Mouse (Mus musculus) forebrain, embryonic 11.5 days (tissue): Measurements from ENCODE around the gene Dtnb. TPM values are rescaled to one million over a fixed set of nuclear protein-coding genes. Genes with fewer than 3 reads are reported as not detected.

Source experiments
- ATAC-seq: fragments of 200-750 bp; cut with Nextera tagmentation; replicated peaks from 2 replicates; pipeline ENCODE4 v1.8.0; 2017; ENCODE audit warnings: moderate TSS enrichment; ENCODE audit not compliant: low FRiP score
- DNase-seq: peaks from one replicate; pipeline ENCODE4 v3.0.0-alpha.2; 2017; ENCODE audit warnings: low spot score
- H3K27ac ChIP-seq: fragments of 300-500 bp; sonication (generic); 2 replicates; pipeline ENCODE4 v1.5.1; 2014; ENCODE audit warnings: low read depth, low read length
- H3K27me3 ChIP-seq: fragments of 300-500 bp; sonication (generic); 2 replicates; pipeline ENCODE4 v1.6.1; 2014; ENCODE audit warnings: mild to moderate bottlenecking, low read length, mixed read lengths; ENCODE audit not compliant: control insufficient read depth, insufficient read depth
- H3K36me3 ChIP-seq: fragments of 300-500 bp; sonication (generic); 2 replicates; pipeline ENCODE4 v1.6.1; 2014; ENCODE audit warnings: mild to moderate bottlenecking, low read length, moderate library complexity, mixed read lengths; ENCODE audit not compliant: control insufficient read depth, insufficient read depth
- H3K4me1 ChIP-seq: fragments of 300-500 bp; sonication (generic); replicated peaks from 2 replicates; pipeline ENCODE4 v1.6.1; 2014; ENCODE audit warnings: low read length, mixed read lengths; ENCODE audit not compliant: control insufficient read depth, insufficient read depth
- H3K4me2 ChIP-seq: fragments of 300-500 bp; sonication (generic); 2 replicates; pipeline ENCODE4 v1.6.1; 2014; ENCODE audit warnings: low read depth, mild to moderate bottlenecking, low read length, moderate library complexity, mixed read lengths; ENCODE audit not compliant: severe bottlenecking
- H3K4me3 ChIP-seq: fragments of 300-500 bp; sonication (generic); 2 replicates; pipeline ENCODE4 v1.5.1; 2014; ENCODE audit warnings: low read depth, low read length
- H3K9ac ChIP-seq: fragments of 300-500 bp; sonication (generic); 2 replicates; pipeline ENCODE4 v1.6.1; 2014; ENCODE audit warnings: low read length
- H3K9me3 ChIP-seq: fragments of 300-500 bp; sonication (generic); 2 replicates; pipeline ENCODE4 v1.6.1; 2016; ENCODE audit warnings: low read length, mixed read lengths; ENCODE audit not compliant: control insufficient read depth
- WGBS: fragments of 180-500 bp; shearing (Covaris S2); extraction: QIAGEN DNeasy Blood & Tissue Kit; methylation state at CpG from one replicate; pipeline ENCODE4 v1.1.7; 2014; 5-methylcytosine and 5-hydroxymethylcytosine counted together
- polyA plus RNA-seq: library from polyadenylated mRNA; unstranded; fragments of >200 nt; fragmentation: Nextera tagmentation; extraction: Ambion mirVana; gene quantifications from 2 replicates; pipeline ENCODE4 v1.2.1, GENCODE M21; 2014

The Dtnb gene
- polyA plus RNA-seq, 1 experiment from 2014 or later, result 37.8 TPM

DNA sequence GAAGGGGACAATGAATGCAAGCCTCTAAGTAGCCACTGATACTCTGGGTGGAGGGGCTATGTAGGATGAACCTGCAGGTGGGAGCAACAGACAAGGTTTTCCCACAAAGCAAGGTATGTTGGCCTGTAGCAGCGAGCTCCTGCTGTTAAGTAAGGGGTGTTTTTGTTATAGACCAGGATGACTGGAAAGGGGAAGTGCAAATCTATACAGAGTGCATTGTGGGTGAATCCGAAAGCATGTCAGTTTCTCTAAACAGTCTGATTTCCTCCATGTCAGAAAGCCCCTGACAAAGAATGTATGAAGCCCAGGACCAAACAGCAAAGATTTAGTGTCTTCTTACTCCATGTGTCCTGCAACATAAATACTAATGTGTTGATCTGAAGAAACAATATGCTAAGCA, 198.9 kb downstream of the Dtnb start:
- WGBS, result 91% methylated on average over 2 of the region's 2 CpGs
- DNase-seq (no peak), ATAC-seq (no peak)
- Histone ChIP-seq H3K27ac (no peak overlapping the region), H3K9ac (no peak overlapping the region), H3K36me3 (no peaks in the 10 kb centered on the region), H3K4me1 (no peaks in the 10 kb centered on the region), H3K4me2 (no peak overlapping the region), H3K27me3 (no peaks in the 10 kb centered on the region), H3K4me3 (no peak overlapping the region), H3K9me3 (no peaks in the 10 kb centered on the region)

DNA sequence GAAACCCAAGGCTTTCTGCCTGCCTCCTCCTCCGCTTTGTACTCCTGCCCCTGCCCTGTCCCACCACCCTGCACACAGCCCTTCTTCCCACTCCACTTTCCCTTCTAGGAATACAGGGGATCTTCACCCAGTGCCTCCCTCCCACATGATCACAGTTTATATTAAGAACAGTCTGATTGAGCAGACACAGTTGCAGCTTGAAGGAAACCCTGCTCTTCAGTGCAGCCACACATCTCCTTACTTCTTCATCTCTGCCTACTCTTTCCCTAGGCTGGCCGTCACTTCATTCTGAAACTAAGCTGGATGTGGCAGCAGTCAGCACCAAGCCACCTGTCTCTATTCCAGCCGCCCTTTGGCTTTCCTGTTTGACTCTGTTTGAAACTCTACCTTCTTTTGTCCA, 201.5 kb downstream of the Dtnb start:
- no peak overlapping the region for H3K4me2 ChIP-seq
- ATAC-seq (no peak), DNase-seq (no peak)
- no peak overlapping the region; the same call in 1 of the 2 replicates for H3K9ac ChIP-seq
- H3K9me3 ChIP-seq, result no peaks in the 10 kb centered on the region
- H3K27ac ChIP-seq, result no peak overlapping the region
- WGBS, result 84% methylated on average over 3 of the region's 3 CpGs
- no peaks in the 10 kb centered on the region for H3K36me3 ChIP-seq
- no peaks in the 10 kb centered on the region for H3K27me3 ChIP-seq
- no peaks in the 10 kb centered on the region for H3K4me1 ChIP-seq
- no peak overlapping the region for H3K4me3 ChIP-seq

DNA sequence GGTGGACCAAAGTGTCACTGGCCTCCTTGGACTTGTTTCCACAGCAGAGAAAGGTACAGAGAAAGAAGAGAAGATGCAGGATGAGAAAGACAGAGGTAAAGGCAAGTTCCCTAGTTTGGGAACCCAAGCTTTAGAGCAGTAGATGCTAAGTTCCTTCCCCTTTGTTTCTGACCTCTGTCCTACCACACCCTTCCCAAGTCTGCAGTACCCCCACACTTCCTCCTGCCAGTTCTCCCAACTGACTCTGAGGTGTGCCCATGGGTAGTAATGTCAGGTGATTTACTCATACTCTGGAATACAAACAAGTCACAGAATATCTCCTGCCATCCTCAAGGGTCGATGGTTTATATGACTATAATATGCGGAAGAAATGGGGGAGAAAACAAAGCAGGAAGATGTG, 203.8 kb downstream of the Dtnb start:
- Histone ChIP-seq H3K9me3 (no peaks in the 10 kb centered on the region), H3K4me2 (no peak overlapping the region), H3K4me1 (peaks cover 7% of the 10 kb centered on the region), H3K36me3 (no peaks in the 10 kb centered on the region), H3K9ac (no peak overlapping the region), H3K27ac (no peak overlapping the region), H3K27me3 (no peaks in the 10 kb centered on the region), H3K4me3 (no peak overlapping the region)
- no peak for ATAC-seq
- WGBS, result 97% methylated on average over 2 of the region's 2 CpGs
- no peak for DNase-seq

DNA sequence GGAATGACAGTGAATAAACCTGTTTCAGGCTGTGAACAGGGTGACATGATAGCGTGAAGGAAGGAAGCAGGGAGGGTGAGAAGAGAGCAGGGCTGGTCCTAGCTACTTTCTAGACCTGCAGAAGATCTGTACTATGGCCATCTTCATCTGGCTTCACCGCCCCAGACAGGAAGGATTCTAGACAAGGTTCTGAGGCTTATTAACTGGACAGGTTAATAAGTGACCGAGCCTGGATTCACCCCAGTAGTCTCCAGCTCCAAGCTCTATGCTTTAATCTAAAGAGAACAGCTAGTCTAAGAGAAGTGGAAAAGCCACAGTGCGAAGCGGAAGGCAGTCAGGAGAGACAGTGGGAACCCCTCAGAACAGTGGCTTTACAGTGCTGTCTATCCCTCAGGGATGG, 205.5 kb downstream of the Dtnb start:
- no peak overlapping the region for H3K27ac ChIP-seq
- no peak overlapping the region for H3K4me3 ChIP-seq
- no peaks in the 10 kb centered on the region for H3K27me3 ChIP-seq
- no peaks in the 10 kb centered on the region for H3K9me3 ChIP-seq
- peaks cover 12% of the 10 kb centered on the region for H3K4me1 ChIP-seq
- no peak overlapping the region for H3K9ac ChIP-seq
- DNase-seq (no peak), ATAC-seq (no peak)
- no peak overlapping the region for H3K4me2 ChIP-seq
- H3K36me3 ChIP-seq, result no peaks in the 10 kb centered on the region
- 98% methylated on average over 5 of the region's 5 CpGs for WGBS

DNA sequence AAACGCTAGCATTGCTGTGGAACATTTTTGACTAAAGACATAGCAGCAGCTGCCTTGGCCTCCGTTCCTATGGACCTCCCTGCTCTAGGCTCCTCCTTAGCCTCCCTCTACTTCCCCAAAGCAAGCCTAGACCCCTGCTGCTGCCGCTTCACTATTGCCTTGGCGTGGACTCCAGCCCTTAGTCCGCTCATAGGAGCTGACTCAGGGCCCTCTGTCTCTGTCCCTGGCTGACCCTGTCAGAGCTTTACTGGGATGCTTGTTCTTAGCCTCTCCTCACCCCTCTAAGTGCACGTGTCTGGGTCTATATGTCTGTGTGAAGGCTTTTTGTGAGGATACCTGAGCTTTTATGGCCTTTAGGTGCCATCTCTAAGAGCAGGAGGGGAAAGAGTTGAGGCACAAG, 206.1 kb downstream of the Dtnb start:
- ATAC-seq, result no peak
- WGBS, result 86% methylated on average over 6 of the region's 6 CpGs
- Histone ChIP-seq H3K9ac (no peak overlapping the region), H3K27ac (no peak overlapping the region), H3K4me2 (no peak overlapping the region), H3K4me1 (peaks cover 17% of the 10 kb centered on the region), H3K9me3 (no peaks in the 10 kb centered on the region), H3K27me3 (no peaks in the 10 kb centered on the region), H3K36me3 (no peaks in the 10 kb centered on the region), H3K4me3 (no peak overlapping the region)
- no peak for DNase-seq

DNA sequence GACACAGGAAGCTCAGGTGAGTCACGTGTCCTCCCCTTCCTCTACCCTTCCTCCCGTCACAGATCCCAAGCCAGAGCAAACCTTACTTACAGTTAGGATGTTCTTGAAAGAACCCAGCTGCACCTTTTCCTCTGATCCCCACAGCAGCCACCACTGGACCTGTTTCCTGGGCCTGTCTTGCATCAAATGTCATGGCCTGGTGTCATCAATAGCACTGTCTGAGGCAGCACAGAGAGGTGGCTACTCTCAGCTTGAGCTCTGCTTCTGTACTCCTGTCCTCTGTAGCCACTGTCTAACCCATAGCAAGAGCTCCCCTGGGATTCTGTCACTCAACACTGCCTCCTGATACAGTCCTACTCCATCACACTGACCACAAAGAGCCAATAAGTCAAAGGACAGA, 207.5 kb downstream of the Dtnb start:
- Histone ChIP-seq H3K4me2 (no peak overlapping the region), H3K4me1 (peaks cover 19% of the 10 kb centered on the region), H3K9ac (no peak overlapping the region), H3K36me3 (no peaks in the 10 kb centered on the region), H3K27me3 (no peaks in the 10 kb centered on the region), H3K9me3 (no peaks in the 10 kb centered on the region), H3K27ac (no peak overlapping the region), H3K4me3 (no peak overlapping the region)
- ATAC-seq (no peak), DNase-seq (no peak)
- 79% methylated on average over 2 of the region's 2 CpGs for WGBS

DNA sequence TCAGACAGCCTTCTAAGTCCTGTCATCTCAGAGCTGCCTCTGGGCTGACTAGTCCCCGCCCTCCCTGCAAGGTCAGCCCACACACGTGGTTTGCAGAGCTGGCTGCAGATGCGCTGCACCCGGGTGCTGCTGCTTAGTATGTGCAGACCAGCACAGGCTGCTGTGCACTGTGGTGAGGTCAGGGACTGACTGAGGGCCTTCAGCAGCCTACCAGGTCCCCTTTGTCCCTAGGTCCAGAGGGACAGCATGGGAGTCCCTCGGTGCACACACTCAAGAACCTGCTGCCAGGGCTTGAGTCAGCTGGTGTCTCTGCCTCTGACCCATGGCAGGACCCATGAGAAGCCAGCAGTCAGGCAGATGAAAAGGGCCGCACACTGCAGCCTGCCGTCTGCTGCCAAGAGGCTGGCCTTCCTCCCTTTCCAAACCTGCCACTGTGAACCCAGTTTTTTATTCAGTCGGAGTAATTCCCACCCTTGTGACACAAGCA, 208.3 kb downstream of the Dtnb start:
- Histone ChIP-seq H3K27me3 (no peaks in the 10 kb centered on the region), H3K27ac (no peak overlapping the region), H3K4me2 (no peak overlapping the region), H3K9ac (no peak overlapping the region), H3K36me3 (no peaks in the 10 kb centered on the region), H3K4me1 (peaks cover 19% of the 10 kb centered on the region), H3K4me3 (no peak overlapping the region), H3K9me3 (no peaks in the 10 kb centered on the region)
- peak; percentile 70 for ATAC-seq
- WGBS, result 17% methylated on average over 8 of the region's 8 CpGs
- DNase-seq, result peak; percentile 72

DNA sequence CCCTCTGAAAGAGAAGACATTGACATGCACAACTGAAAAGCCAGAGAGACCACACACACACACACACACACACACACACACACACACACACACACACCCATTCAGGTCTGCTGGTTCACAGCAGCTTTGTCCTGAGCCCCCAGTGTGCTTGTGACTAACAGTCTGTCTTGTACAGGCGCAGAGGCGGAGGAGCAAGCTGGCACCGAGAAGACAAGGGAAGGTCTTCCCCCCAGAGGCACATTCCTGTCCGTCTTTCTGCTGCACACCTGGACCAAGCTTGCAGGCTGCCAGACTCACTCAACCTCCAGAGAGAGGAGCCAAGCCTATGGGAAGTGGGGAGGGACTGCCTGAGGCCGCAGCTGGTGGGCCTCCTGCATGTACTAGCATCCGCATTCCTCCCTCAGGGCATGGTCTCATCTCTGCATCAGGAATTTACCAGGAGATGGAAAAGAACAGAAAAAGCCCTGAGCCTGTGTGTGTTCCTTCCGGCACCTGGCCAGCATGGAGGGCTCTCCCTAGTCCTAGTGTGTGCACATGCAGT, 208.8 kb downstream of the Dtnb start:
- H3K36me3 ChIP-seq, result no peaks in the 10 kb centered on the region
- H3K4me1 ChIP-seq, result peaks cover 19% of the 10 kb centered on the region
- no peak overlapping the region for H3K4me2 ChIP-seq
- WGBS, result 44% methylated on average over 7 of the region's 7 CpGs
- peak; percentile 66 for DNase-seq
- no peaks in the 10 kb centered on the region for H3K27me3 ChIP-seq
- H3K9ac ChIP-seq, result no peak overlapping the region
- no peaks in the 10 kb centered on the region for H3K9me3 ChIP-seq
- no peak overlapping the region; the same call in 1 of the 2 replicates for H3K27ac ChIP-seq
- no peak overlapping the region for H3K4me3 ChIP-seq
- peak; percentile 9 for ATAC-seq

DNA sequence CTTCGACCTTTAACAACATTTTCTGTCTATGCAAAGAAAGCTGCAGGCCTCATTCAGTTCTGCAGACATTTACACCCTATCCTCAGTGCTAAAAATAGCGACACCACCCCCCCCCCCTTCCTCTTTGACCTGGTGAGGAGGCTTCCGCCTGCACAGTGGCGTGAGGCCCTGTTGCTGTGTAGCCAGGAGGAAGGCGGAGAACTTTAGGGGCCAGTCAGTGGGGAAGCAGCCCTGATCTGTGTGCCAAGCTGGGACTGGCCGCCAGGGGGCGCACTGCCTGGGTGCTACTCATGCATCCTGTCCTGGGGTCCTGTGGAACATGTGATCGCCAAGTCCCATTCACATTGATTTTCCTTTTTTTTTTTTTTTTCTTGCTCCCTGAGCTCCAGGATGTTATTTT, 209.3 kb downstream of the Dtnb start:
- Histone ChIP-seq H3K27me3 (no peaks in the 10 kb centered on the region), H3K4me2 (no peak overlapping the region), H3K36me3 (no peaks in the 10 kb centered on the region), H3K9ac (no peak overlapping the region), H3K9me3 (no peaks in the 10 kb centered on the region), H3K4me1 (peaks cover 19% of the 10 kb centered on the region), H3K27ac (no peak overlapping the region; the same call in 1 of the 2 replicates), H3K4me3 (no peak overlapping the region)
- ATAC-seq (peak; percentile 78), DNase-seq (peak; percentile 94)
- 16% methylated on average over 8 of the region's 8 CpGs for WGBS
